Mouse (Mus musculus): ENCODE measurements around the gene Pygo2.

The Pygo2 gene

GRCm38 (mm10) chr3:89456726-89457665 lies 27.0 kb downstream of the Pygo2 start:
- DNase-seq (ENCODE audit: low spot score) = no peak

- DNase-seq (ENCODE audit: low spot score) = no peak
These were observed 28.5 kb downstream of the Pygo2 start for GRCm38 (mm10) chr3:89458372-89458964.

GRCm38 (mm10) chr3:89458965-89459807 lies 29.2 kb downstream of the Pygo2 start:
- DNase-seq (ENCODE audit: low spot score) = peak; percentile 86

GRCm38 (mm10) chr3:89468268-89468667 lies 38.3 kb downstream of the Pygo2 start:
- no peak for DNase-seq (ENCODE audit: low spot score)

GRCm38 (mm10) chr3:89472280-89472679 lies 42.3 kb downstream of the Pygo2 start:
- DNase-seq (ENCODE audit: low spot score) = no peak

GRCm38 (mm10) chr3:89473838-89474237 lies 43.8 kb downstream of the Pygo2 start:
- no peak for DNase-seq (ENCODE audit: low spot score)

- no peak for DNase-seq (ENCODE audit: low spot score)
These were observed 49.0 kb downstream of the Pygo2 start for GRCm38 (mm10) chr3:89479055-89479454.

GRCm38 (mm10) chr3:89481488-89481887 lies 51.5 kb downstream of the Pygo2 start:
- no peak for DNase-seq (ENCODE audit: low spot score)

- no peak for DNase-seq (ENCODE audit: low spot score)
These were observed 52.2 kb downstream of the Pygo2 start for GRCm38 (mm10) chr3:89482249-89482648.
